Mouse (Mus musculus): ENCODE measurements around the gene Lrtm2.
"Not testable (repeated sequence)": the region's sequence is repeated elsewhere in the genome, so short reads cannot be mapped to it uniquely, and the experiment has no call there.

The Lrtm2 gene

GRCm38 (mm10) chr6:119330506-119330905 is at the start of gene Lrtm2:
Lrtm2 (minus strand) TSS chr6:119330766.
- peak; percentile 59 to 72 for DNase-seq

DNA sequence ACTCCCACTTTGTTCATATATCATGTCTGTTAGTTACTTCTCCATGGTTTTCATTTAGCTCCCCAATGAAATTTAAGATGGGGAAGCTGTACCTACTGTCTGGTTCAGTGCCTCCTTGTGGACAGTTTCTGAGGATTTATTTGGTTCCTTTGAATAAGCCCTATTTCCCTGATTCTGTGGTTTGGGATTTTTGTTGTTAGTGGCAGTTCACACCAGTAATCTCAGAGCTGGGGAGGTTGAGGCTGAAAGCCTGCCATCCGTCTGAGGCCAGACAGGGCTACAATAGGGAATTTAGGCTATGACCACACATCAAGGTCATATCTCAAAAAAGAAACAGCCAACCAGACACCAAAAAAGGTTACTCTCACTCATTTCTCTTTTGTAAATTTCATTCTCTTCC is 48.1 kb upstream of the Lrtm2 start:
- DNase-seq = no peak

GRCm38 (mm10) chr6:119377613-119378012 is 47.0 kb upstream of the Lrtm2 start:
- DNase-seq = no peak

- no peak for DNase-seq
These were observed 44.5 kb upstream of the Lrtm2 start for GRCm38 (mm10) chr6:119375035-119375434.

GRCm38 (mm10) chr6:119373000-119373705 is 42.6 kb upstream of the Lrtm2 start:
- no peak for DNase-seq

DNA sequence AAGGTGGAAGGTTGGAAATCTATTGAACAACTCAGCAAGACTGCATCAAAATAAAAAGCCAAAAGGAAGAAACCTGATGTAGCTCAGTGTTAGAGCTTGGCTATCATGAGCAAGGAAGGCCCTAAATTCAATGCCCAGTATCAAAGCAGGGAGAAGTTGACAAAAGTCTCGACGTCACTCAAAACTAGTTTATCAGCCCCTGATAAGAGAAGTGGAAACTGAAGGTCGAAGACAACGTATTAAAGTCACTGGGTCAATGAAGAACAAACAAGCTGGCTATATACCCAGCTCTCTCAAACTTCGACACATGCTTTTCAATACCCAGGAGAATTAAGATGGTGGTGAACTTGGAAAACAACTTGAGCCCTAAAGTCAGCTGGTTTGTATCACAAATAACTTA is 41.7 kb upstream of the Lrtm2 start:
- DNase-seq = no peak

- no peak for DNase-seq
These were observed 41.1 kb upstream of the Lrtm2 start for GRCm38 (mm10) chr6:119371624-119372023.

GRCm38 (mm10) chr6:119367382-119367781 is 36.8 kb upstream of the Lrtm2 start:
- DNase-seq = no peak

GRCm38 (mm10) chr6:119366800-119367199 is 36.2 kb upstream of the Lrtm2 start:
- not testable (repeated sequence) for DNase-seq

GRCm38 (mm10) chr6:119363593-119363992 is 33.0 kb upstream of the Lrtm2 start:
- DNase-seq = no peak

- no peak for DNase-seq
These were observed 30.5 kb upstream of the Lrtm2 start for GRCm38 (mm10) chr6:119360925-119361702.

DNA sequence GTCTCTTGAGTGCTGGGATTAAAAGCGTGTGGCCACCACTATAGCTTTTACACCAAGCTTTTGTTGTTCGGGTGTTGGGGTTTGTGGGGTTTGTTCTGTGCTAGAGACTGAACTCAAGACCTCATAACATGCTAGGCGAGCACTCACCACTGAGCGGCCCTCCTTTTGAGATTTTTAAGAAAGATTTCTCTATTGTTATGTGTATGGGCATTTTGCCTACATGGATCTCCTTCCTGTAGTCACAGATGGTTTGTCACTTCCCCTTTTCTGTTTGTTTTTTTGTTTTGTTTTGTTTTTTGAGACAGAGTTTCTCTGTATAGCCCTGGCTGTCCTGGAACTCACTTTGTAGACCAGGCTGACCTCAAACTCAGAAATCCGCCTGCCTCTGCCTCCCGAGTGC is 29.7 kb upstream of the Lrtm2 start:
- not testable (repeated sequence) for DNase-seq

- DNase-seq = no peak
These were observed 27.5 kb upstream of the Lrtm2 start for GRCm38 (mm10) chr6:119358020-119358571.

DNA sequence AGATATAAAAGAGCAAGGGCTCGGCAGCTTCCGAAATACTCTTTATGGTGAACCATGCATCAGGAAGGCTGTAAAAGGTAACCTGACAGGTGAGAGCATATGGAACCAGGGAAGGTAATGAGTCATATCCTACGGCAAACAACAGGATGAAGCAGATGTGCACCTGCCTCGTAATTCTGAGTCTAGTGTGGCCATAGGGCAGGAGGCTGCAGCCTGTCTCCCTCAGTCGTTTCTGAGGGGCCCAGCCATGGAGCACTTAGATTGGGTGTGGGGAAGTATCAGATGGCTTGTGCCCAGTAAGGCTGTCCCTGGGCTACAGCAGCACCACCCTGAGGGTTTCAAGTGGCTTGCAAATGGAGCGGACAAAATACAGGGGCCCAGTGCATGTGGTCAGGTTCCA is 21.9 kb upstream of the Lrtm2 start:
- no peak for DNase-seq

DNA sequence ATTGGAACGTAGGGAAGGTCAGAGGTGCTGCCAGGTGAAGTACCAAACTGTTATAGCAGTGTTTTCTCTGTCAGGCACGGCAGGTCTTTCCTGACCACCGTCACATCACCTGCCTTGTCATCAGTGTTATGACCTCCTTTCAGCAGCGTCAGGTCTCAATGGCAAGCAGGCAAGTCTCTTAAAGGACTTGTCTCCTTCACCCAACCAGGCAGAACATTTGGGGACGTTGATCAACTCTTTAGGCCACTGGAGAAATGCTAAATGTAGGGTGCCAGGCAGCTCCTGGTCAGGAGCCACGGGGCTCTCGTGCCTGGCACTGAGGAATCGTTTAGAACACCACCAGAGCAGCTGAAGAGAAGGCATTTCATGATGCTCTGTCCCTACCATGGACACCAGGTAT is 21.1 kb upstream of the Lrtm2 start:
- no peak for DNase-seq

DNA sequence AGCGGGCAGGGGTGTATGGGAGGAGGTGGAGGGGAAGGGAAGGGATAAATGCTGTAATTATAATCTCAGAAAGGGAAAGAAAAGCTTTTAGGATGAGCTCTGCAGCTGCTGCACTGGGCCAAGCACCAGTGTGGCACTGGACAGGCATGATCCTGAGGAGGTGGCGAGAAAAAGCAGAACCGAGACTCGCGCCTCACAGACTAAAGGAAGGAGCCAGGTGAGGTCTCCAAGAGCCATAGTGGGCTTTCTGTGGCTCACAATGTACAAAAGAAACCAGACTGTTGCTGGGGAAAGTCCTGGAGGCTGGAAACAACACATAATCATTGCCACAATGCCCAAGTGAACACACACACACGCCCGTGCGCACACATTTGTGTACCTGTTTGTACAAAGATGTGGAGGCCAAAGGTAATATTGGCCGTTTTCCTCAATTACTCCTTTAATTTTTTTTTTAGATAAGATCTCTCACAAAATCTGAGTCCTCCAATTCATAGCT is 20.2 kb upstream of the Lrtm2 start:
- no peak for DNase-seq

DNA sequence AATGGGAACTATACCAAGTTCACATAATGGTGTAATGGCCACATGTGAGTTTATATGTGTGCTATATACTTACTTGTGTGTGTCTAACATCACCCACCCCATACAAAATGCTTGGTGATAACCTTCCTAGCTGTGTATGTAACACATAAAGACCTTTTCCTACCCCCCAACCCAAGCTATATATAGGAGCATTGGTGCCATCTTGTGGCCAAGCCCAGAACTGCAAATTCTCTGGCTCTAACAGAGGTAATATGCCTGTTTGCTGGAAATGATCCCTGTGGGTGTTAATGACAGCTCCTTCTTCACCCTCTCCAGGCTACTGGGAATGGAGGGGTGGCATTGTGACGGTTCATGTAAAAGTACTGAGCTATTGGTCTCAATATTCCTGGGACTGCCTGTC is 17.7 kb upstream of the Lrtm2 start:
- DNase-seq = peak; percentile 94 to 98

- no peak for DNase-seq
These were observed 17.2 kb upstream of the Lrtm2 start for GRCm38 (mm10) chr6:119347813-119348212.

GRCm38 (mm10) chr6:119346257-119346656 is 15.7 kb upstream of the Lrtm2 start:
- DNase-seq = peak; percentile 71 to 73

DNA sequence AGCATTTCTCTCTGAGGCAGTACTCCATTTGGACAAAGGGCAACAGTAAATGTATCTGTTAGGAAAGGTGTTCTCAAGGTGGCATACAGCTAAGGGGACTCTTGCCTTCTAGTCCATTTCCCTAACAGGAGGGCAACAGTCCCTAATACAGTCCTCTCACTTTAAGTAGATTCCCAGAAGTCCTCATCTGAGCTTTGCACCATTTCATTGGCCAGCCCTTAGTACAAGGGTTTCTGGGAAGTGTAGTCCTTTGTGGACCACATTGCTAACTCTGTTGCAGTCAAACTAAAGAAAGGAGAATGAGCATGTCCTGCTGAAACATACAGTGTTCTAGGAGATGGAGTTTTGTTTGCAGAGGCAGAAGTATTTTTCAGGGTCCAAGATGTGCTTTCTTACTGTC is 10.8 kb upstream of the Lrtm2 start:
- peak; percentile 47 to 61 for DNase-seq

GRCm38 (mm10) chr6:119338121-119338912 is 7.8 kb upstream of the Lrtm2 start:
- DNase-seq = no peak

- DNase-seq = no peak
These were observed 6.7 kb upstream of the Lrtm2 start for GRCm38 (mm10) chr6:119337287-119337686.

DNA sequence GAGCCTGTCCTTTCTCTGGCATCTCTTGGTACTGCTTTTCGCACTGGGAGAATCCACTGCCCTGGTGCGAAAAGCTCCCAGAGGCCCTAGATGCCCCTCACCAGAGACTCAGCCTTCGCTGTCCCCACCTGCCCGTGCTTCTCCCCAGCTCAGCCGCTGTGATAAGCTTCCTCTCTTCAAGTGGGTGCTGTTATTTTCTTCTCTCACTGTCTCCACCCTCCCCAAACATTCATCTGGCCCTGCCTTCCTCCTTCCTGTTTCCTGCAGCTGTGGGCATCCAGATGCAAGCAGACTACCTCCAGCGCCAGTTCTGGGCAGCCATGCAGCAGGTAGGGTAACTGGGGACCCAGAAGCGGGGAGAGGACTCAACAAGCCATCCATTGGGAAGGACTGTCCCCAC is 5.6 kb upstream of the Lrtm2 start:
- DNase-seq = no peak

Data from cerebellum, postnatal 14 days (tissue).